Mouse (Mus musculus): ENCODE results near the gene Tnrc6b. TPM values are rescaled to one million over a fixed set of nuclear protein-coding genes. Genes with fewer than 3 reads are reported as not detected.

Gene Tnrc6b
- 13.6 TPM for polyA plus RNA-seq (2014; fragmentation: Illumina TruSeq; extraction: RNeasy Lipid Tissue Mini Kit (QIAGEN cat#74804); ENCODE audit: low replicate concordance)

DNA sequence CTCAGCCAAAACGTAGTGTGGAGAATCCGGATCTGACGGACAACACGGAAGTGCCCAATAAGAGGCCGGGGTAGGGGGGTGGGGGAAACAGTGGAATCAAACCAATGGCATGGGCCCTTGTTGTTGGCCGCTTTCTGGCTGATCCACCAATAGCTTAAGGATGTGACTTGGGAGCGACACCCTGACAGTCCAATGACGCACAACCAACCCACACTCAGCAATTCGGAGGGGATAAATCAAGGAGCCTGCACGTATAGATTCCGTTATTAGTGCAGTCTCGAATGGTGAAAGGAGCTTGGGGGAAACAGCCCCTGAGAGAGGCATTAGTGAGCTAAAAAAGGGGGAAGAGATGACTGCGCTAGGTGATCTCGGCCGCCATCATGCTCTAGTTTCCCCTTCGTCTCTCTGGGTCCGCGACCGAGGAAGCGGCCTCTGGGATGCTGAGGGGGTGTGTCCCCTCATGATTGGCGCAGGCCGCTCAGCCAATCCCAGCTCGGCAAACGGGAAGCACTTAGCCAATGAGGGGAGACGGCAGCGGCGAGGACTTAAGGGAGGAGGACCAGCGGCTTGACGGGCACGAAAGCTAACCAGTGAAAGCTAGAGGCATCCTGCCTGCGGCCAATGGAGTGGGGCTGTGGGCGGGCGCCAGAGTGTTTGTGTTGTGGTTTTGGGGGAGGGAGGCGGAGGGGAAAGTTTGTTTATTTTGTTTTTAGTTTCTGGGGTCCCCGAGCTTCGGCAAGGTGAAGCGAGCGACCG lies at the start of gene Tnrc6b:
TSS of gene Tnrc6b (plus strand) at position 706 of the 756 bp plus-strand sequence.

DNA sequence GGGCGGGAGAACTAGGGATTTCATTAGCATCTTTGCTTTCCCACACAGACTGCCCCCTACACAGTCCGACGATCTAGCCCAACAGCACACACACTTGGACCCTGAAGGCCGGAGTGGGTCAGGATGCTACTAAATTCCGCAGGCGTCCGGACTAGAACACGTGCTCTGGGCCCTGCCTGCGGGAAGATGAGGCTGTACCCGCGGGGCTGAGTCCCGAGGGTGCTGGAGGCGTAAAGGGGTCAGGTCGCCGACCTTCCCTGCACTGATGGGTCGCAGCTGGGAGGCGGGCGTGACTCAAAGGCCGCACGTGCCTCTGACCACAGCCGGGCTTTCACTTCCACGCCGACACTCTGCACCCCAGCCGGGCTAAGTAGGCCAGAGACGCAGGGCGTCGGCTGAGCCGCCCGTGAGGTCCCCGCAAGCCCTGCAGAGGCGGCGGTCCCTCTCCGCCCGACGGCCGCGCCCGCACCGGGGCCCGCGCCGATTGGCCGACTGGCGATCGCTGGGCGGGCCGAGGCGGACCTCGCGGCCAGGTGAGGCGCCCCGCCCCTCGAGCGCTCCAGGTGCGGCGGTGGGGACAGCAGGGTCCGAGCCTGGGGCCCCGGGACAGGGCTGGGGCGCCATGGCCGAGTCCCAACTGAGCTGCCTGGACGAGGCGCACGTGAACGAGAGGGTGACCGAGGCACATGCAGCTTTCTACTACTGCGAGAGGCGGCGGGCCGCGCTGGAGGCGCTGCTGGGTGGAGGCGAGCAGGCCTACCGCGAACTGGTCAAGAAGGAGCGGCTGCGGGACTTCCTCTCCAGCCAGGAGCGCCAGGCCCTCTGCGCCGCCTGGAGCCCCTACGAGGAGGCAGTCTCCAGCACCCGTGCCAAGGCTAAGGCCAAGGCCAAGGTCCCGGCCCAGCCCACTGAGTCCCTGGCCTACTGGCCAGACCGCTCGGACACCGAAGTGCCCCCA lies 39.5 kb upstream of the Tnrc6b start, which contains the start of gene Fam83f:
TSS of gene Fam83f (plus strand) at position 553 of the 958 bp plus-strand sequence.

DNA sequence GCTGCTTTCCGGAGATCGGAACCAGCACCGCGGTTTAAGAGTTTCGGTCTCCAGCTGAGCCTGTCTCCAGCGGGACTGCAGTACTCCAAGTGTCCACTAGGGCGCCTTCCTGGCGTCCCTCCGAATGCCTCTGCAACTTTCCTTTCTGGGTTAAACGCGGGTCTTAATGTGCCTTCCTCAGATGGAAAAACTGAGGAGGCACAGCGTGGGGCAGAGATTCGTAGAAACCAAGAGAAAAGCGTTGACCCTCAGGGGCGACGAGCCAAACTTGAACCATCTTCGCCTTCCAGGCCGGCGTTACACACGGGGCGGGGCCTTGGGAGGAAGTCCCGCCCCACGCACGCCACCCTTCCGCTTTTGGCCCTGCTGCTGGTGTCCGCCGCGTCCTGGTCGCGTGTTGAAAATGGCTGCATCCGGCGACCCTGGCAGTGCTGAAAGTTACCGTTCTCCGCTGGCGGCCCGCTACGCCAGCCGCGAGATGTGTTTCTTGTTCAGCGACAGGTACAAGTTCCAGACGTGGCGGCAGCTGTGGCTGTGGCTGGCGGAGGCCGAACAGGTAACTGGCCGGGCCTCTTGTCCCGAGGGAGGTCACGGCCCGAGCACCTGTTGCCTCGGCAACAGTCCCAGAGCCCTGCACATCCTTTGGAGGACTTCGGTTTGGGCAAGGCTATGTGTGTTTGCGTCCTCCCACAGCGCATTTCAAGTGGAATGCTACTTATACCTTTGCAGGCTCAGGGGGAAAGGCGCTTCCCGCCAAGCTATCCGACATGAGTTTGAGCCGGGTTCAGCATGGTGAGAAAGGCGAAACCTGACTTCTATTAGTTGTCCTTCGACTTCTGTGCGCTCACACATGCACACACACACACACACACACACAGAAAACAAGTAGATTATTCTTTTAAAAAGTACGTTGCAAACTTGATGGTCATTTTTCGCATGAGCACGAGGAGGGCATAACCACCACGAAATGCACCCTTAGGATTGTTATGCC lies 237.3 kb downstream of the Tnrc6b start, which contains the start of gene Adsl:
TSS of gene Adsl (plus strand) at position 346 of the 991 bp plus-strand sequence.

DNA sequence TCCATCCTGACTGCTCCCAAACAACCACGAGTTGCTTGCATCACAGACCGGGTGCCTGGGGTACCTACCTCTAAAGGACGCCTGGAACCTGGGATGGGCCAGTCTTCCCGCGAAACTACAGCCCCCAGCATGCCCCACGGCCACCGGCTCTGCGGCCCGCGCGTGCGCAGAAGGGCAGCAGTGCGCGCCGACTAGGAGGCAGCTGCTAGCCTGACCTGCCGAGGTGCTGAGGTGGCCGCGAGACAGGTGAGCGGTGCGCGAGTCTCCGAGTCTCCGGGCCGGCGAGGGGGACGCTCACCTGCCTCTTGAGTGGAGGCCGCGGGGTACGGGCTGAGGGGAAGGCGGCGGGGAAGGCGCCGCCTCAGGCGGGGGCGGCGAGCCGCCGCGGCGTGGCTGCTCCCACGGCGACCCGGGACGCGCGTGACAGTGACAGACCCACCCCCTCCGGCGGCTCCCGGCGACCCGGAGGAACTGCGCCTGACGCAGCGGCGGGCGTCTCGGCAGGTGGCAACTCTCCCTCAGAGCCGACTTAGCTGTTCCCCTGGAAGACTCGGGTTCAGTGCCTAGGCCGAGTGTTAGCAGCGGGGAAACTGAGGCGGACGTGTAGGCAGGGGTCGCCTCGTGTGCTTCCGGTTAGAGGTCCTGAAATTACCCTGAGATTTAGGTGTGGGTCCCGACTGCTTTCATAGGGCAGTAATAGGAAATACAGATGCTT lies 266.7 kb downstream of the Tnrc6b start, which contains the start of gene Sgsm3:
TSS of gene Sgsm3 (plus strand) at position 146 of the 715 bp plus-strand sequence.

Other genes with a start within 250 kb of the Tnrc6b start
- not detected for gene Enthd1, start 146.2 kb upstream of the Tnrc6b start, polyA plus RNA-seq (2014; fragmentation: Illumina TruSeq; extraction: RNeasy Lipid Tissue Mini Kit (QIAGEN cat#74804); ENCODE audit: low replicate concordance)
- gene Grap2, start 138.7 kb upstream of the Tnrc6b start, polyA plus RNA-seq (2014; fragmentation: Illumina TruSeq; extraction: RNeasy Lipid Tissue Mini Kit (QIAGEN cat#74804); ENCODE audit: low replicate concordance), result 1.0 TPM
- gene Fam83f, start 39.5 kb upstream of the Tnrc6b start, polyA plus RNA-seq (2014; fragmentation: Illumina TruSeq; extraction: RNeasy Lipid Tissue Mini Kit (QIAGEN cat#74804); ENCODE audit: low replicate concordance), result 0.71 TPM
- 2.3 TPM for gene Adsl, start 237.2 kb downstream of the Tnrc6b start, polyA plus RNA-seq (2014; fragmentation: Illumina TruSeq; extraction: RNeasy Lipid Tissue Mini Kit (QIAGEN cat#74804); ENCODE audit: low replicate concordance)

All from small intestine, adult 10 weeks (tissue).